Mouse (Mus musculus) ZHBTc4 (cell line): ENCODE data around the gene Itga9.
A peak's percentile ranks its signal among the peaks of the same experiment; 100 is the strongest.

ENCODE experiments used
- DNase-seq: peaks from one replicate; pipeline ENCODE4 v3.0.0-alpha.2; 2011; ENCODE audit warnings: low read depth, low spot score

The Itga9 gene

GRCm38 (mm10) chr9:118726550-118726949 is 120.1 kb downstream of the Itga9 start:
- DNase-seq = no peak

GRCm38 (mm10) chr9:118728296-118728695 is 121.8 kb downstream of the Itga9 start:
- no peak for DNase-seq

- no peak for DNase-seq
Observed at GRCm38 (mm10) chr9:118728987-118729386, 122.5 kb downstream of the Itga9 start.

- DNase-seq = no peak
Observed at GRCm38 (mm10) chr9:118730172-118730571, 123.7 kb downstream of the Itga9 start.

- peak; percentile 12 for DNase-seq
Observed at GRCm38 (mm10) chr9:118730871-118731390, 124.4 kb downstream of the Itga9 start.

GRCm38 (mm10) chr9:118731650-118732049 is 125.2 kb downstream of the Itga9 start:
- DNase-seq = no peak

GRCm38 (mm10) chr9:118733601-118734000 is 127.1 kb downstream of the Itga9 start:
- no peak for DNase-seq

- DNase-seq = no peak
Observed at GRCm38 (mm10) chr9:118737124-118737523, 130.6 kb downstream of the Itga9 start.

GRCm38 (mm10) chr9:118737601-118738137 is 131.2 kb downstream of the Itga9 start:
- DNase-seq = no peak

- no peak for DNase-seq
Observed at GRCm38 (mm10) chr9:118738311-118738710, 131.8 kb downstream of the Itga9 start.

GRCm38 (mm10) chr9:118739071-118739470 is 132.6 kb downstream of the Itga9 start:
- DNase-seq = no peak

- DNase-seq = no peak
Observed at GRCm38 (mm10) chr9:118739659-118740058, 133.2 kb downstream of the Itga9 start.

- no peak for DNase-seq
Observed at GRCm38 (mm10) chr9:118741268-118741667, 134.8 kb downstream of the Itga9 start.

GRCm38 (mm10) chr9:118749335-118749949 is 143.0 kb downstream of the Itga9 start:
- DNase-seq = no peak

GRCm38 (mm10) chr9:118750828-118751227 is 144.3 kb downstream of the Itga9 start:
- DNase-seq = no peak

- no peak for DNase-seq
Observed at GRCm38 (mm10) chr9:118752376-118752775, 145.9 kb downstream of the Itga9 start.

- DNase-seq = no peak
Observed at GRCm38 (mm10) chr9:118759462-118759861, 153.0 kb downstream of the Itga9 start.

GRCm38 (mm10) chr9:118761953-118762590 is 155.6 kb downstream of the Itga9 start:
- no peak for DNase-seq

- DNase-seq = no peak
Observed at GRCm38 (mm10) chr9:118762759-118763158, 156.3 kb downstream of the Itga9 start.

- no peak for DNase-seq
Observed at GRCm38 (mm10) chr9:118763203-118763602, 156.7 kb downstream of the Itga9 start.

GRCm38 (mm10) chr9:118763646-118764045 is 157.2 kb downstream of the Itga9 start:
- DNase-seq = no peak

GRCm38 (mm10) chr9:118765059-118765458 is 158.6 kb downstream of the Itga9 start:
- no peak for DNase-seq

GRCm38 (mm10) chr9:118767008-118767407 is 160.5 kb downstream of the Itga9 start:
- no peak for DNase-seq
